Mouse (Mus musculus): ENCODE data around the gene Hoxa7. TPM values are rescaled to one million over a fixed set of nuclear protein-coding genes. Genes with fewer than 3 reads are reported as not detected.

Hoxa7 gene
- total RNA-seq, 4 experiments from 2014 or later, result not detected

DNA sequence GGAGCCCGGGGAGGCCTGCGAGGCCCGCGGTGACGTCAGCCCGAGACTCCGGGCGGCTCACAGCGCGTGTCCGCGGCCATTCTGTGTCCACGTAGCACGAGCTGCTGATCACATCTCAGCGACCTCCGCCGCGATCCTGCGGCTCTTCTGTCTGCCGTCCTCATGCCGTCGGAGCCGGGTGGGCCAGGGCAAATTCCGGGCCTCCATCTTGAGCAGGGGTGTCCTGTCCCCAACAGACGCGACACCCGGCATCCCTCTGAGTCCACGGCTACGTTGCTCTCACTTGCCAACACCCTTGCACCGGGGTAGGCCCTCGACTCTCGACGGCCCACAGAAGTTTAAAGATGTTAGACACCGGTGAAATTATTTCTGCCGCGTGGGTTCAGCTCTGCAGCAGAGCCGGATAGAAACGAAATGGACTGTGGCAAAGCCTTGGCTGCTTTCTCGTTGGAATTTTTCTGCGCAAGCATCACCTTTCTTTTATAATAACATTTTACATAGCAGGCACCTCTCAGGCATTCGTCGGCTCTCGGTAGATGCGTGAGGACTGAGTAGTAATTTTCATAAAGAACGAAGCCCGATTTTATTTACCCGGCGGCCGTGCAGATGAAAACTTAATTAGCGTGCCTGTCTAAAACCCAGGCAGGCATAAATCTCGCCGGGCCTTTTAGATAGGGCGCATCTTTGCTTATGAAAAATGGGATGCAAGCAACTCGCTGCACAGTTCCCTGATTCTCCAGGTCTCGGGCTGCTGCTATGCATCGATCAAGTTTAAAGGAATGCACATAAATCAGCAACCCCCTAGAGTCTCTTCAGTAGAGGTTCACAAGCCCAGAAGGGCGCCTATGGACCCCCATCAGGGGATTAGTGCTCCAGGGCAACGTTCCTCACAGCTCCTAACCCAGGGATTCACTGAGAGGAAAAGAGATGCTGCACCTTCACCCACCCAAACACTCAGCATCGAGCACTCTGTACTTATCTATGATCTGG is 32.2 kb upstream of the Hoxa7 start:
- DNase-seq (ENCODE audit: low spot score in 2 of 2), result no peak

DNA sequence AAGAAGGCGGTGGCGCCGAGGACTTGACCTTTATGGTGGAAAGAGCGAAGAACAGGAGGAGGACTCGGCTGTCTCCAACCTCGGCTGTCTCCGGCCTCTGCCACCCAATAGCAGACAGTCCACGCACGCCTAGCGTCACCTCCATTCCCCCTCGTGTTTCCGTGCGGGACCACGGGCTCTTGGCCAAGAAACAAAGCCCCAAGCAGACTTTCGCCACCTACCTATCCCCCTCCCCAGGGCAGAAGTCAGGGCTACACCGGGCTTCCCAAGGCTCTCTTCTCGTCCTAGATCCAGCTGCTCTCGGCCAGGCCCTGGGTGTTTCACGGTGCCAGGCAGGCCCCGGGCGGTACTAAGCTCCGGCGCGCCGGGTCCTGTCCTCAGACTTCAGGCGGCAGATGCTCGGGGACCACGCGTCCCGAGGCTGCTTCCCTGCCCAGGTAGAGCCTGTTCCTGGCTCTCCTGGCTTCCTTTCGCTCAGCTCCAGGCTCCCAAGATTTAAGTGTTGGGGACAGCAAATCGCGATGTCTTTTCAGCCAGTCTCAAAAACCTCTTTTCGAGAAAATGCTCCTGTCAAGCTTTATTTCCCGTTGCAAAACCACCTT is 31.2 kb upstream of the Hoxa7 start:
- DNase-seq (ENCODE audit: low spot score in 2 of 2), result no peak

DNA sequence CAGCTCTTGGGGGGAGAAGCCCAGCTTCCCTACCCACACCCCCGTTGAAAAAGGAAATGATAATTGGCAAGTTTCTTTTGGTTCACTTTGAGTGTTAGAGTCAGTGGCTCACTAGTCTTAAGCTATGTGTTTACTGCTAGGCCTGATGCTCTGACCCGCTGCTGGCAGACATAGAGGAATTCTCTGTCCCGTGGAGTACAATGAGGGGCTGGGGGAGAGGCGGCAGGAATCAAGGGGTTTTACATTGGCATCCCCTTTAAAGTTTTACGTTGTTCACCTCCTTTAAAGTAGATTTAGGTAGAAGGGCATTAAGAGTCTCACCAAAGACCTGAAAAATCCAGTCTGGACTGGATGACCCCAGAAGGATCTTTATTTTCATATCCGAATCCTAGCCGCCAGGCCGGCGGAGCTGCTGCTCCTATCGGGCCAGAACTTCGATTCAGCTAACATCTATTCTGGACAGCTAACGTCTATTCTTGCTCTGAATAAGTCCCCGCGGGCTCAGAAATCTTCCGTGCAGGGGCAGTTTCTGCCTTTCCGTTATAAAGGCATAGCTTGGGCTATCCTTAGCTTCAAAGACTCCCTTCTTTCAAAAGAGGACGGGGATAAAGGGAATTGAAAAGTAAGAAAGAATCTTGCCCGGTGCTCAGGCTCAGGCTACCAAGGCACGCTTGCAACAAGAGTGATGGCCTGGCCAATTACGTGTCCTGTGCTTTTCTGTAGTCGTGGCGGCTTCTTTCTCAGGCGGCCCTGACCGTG is 30.5 kb upstream of the Hoxa7 start:
- no peak for DNase-seq (ENCODE audit: low spot score in 2 of 2)

DNA sequence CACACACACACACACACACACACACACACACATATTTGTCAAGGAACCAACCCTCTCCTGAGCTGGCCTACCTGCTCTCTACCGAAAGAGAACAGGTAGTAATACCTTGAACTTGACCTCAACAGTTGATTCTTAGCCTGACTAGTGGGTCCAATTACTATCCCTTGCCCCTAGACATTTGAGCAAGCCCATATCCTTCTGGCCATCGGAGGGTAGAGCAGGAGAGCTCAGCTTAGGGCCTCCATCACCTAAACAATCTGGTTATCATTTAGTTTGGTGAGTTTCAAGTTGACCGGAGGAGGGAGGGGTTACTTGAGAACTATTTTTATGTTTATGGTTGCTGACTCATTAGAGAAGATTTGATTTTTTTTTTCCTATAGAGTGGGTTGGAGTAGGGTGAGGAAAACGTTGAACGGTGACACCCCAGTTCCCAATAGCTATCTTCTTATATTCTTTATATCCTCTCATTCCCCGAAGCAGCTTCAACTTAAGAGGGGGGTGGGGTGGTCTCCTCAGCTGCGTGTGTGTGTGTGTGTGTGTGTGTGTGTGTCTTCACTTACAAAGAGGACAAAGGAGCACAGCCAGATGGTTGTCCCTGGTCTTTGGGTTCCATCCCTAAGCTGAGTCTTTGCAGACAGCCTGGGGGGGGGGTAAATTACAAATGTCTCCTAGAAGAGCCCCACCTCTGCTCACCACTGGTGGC is 29.7 kb upstream of the Hoxa7 start:
- DNase-seq (ENCODE audit: low spot score in 2 of 2), result no peak

DNA sequence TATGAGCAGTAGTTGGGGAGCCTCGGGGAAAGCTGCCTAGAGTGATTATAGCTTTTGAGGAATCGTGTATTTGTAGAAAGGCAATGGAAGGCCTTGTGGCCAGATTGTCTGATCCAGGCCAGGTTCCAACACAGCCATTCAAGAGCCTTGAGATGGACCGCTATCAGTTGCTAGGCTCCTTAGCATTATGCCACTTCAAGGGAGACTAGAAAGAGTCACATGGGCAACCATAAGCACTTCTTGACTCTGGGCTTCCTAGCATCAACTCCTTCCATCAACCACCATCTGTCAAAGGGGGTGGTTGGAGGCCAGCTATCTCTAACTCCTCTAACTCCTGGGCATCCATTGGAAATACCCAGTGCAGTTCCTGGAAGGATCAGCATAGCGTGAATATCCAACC is 28.2 kb upstream of the Hoxa7 start:
- no peak for DNase-seq (ENCODE audit: low spot score in 2 of 2)

DNA sequence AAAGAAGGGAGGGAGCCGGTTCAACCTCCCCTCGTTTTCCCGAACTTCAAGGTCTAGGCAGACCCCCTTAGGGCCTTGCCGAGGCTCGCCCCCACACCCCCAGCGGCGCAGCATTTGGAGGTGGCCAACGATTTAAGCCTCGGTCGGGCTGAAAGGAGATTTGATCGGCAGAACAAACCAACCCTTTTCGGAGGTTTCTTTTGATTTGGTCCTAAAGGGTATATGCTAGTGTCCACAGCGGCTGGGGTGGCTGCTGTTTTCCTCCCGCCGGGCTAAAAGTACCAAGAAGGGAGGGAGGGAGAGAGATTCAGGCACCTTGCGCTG is 27.7 kb upstream of the Hoxa7 start:
- DNase-seq (ENCODE audit: low spot score in 2 of 2), result no peak

DNA sequence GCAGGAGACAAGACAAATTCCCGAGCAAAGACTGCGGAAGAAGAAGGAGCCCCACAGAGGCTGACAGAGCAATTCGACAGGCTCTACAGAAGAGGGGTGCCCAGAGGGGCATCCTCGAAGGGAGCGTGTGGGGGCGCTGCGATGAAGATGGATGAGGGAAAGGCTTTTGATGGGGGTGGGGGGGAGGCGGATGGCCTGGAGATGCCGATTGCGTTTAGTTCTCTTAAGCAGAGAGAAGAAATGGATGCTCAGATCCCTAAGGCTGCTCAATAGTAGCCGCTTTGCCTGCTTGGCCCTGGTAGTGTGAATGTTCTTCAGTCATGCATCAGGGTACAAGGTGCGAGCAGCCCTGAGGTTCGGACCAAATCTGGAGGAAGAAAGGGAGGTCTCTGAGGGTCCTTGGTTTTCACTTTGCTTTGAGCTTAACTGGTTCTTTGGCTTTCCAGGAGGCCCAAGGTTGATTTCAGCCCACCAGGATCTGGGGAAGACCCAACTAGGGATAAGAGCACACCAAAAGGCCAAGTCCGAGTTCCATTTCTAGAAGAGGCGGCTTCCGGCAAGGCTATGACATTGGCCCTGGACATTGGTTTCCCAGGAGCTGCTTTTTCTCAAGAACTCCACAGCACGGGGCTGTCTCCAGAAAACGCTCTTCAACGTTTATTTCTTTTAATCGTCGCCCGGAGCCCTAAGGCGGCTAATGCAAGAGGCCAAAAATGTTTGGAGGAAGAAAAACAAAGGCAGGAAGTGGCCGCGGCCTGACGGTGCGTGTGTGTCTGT is 27.2 kb upstream of the Hoxa7 start:
- DNase-seq (ENCODE audit: low spot score in 2 of 2), result no peak

DNA sequence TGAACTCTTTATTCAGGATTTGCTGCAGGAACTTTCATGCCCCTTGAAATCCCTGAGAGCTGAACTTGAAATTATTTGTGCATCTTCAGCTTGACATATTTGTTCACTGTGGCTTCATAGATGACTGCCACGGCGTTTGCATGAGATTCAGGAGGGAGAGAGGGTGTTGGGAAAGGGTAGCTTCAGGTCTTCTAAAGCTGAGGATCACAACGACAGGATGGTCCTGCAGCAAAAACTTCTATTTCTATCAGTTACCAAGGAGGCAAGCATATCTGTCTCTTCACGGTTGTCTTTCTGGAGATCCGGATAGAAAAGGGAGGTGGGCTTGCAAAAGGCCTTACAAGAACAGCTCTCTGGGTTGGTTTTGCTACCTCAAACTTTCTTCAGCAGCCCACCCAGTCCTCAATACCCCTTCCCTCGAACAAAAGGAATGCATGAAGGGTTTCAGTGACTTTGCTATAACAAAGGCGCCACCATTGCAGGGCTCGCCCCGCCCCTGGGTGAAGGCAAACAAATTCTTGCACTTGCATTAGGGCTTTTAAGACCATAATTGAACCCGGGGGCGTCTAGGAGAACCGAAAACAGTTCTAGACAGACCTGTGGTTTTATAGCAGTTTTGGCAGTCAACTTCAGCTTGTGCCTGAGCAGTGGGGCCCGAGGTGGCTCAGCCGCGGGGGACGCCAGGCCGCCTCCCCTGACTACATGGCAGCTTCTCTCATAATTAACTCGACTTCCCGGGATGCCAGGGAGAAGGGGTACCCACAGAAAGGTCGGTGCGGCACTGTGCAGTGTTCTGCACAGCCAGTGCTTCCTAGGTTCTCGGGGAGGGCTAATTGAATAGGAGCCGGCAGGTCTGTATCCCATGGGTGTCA is 26.3 kb upstream of the Hoxa7 start:
- no peak for DNase-seq (ENCODE audit: low spot score in 2 of 2)

DNA sequence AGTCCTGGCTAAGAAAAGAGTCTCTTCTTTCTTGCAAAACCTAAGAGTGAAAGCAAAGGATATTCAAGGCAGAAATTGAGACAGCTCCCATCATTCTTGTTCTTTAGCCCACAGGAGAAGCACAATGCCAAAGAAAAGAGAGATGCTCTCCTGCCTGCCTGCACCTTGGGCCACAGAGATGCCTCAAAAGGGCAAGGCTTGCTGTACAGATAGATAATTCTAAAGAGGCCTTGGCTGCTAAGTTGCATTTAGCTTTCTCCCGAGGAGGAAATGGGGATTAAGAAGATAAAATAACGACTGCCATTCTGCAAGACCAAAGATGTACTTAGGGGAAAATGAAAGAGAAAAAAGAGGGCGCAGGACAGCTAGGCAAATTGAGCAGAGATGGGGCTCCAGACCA is 25.3 kb upstream of the Hoxa7 start:
- no peak for DNase-seq (ENCODE audit: low spot score in 2 of 2)

DNA sequence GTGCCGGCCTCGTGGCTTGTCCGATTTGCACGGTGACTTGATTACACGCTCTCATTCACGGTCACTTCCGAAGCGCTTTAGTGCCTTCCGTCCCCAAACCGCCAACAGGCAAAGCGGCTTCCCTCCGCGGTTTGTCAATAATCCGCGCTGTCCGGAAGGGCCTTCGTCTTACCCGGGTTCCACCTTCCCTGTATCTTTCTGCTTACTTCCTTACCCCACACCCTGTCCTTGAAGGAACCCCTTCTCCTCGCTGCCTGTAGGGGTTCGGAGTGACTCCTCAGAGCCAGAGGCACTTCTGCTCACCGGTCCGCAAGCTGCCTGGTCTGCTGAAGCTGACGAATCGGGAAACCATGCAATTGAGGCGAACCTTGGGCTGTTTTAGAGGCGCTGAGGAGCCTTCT is 24.7 kb upstream of the Hoxa7 start:
- DNase-seq (ENCODE audit: low spot score in 2 of 2), result no peak

DNA sequence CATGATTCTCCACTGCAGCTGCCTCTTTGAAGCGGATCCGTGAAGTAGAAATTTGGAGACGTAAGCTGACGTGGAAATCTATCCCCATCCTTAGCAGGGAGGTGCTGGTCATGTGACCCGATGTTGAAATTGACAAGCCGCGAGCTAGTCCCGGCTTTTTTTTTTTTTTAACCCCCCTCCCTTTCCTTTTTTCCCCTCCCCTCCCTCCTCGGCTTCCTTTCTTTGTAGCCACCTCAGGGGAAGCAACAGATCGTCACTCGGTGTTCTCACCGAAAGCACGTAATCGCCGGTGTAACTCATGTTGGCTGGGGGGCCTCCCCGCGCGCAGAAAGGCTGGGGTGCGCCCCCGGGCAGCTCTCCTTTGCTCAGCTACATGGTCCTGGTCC is 24.1 kb upstream of the Hoxa7 start, which contains the start of gene Hoxa11:
Hoxa11 (minus strand) TSS at position 54 of the 386 bp plus-strand sequence.
- no peak for DNase-seq (ENCODE audit: low spot score in 2 of 2)

DNA sequence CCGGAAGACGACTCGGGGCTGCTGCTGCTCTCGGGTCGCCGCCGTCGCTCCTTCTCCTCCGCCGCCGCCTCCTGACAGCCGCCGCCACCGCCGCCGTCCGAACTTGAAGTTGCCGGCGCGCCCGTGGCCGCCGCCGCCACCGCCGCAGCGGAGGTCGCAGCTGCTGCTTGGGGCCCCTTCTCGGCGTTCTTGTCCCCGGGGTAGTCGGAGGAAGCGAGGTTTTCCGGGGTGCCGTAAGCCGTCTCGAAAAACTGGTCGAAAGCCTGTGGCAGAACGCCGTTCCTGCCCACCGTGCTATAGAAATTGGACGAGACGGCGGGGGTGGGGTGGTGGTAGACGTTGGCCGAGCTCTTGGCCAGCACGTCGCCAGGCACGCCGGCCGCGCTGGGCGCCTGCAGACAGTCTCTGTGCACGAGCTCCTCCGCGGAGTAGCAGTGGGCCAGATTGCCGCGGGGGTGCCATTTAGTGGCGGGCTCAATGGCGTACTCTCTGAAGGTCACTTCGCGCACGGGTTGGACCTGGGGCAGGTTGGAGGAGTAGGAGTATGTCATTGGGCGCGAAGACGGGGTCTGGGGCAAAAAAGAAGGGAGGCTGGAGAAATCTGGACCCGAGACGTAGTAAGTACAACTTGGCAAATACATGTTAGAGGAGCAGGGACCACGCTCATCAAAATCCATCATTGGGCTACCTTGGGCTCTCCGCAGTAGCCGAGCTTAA is 23.5 kb upstream of the Hoxa7 start:
- DNase-seq (ENCODE audit: low spot score in 2 of 2), result no peak

DNA sequence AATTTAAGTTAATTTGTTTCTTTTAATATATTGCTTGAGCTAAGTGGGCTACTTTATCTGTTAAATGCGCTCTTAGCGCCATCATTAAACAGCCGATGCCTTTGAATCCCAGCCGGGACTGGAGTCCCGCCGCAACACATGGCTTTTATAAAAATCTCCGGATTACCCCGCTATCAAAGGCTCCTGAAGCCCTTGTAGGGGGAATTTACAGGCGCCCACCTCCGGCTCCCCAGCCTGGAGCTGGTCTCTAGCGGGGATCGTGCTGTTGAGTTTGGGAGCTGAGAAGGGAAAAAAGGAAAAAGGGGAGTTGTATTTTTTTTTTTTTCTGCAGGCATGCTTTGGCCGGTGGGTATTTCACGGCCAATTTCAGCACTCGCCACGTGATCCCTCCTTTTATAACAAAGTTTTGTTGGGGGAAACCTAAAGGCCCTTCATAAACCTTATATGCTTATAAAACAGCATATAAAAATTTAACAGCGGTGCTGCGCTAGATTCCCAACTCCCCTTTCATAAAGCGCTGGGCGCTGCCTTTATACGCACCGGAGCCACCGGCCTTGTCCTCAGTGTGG is 22.9 kb upstream of the Hoxa7 start:
- no peak for DNase-seq (ENCODE audit: low spot score in 2 of 2)

DNA sequence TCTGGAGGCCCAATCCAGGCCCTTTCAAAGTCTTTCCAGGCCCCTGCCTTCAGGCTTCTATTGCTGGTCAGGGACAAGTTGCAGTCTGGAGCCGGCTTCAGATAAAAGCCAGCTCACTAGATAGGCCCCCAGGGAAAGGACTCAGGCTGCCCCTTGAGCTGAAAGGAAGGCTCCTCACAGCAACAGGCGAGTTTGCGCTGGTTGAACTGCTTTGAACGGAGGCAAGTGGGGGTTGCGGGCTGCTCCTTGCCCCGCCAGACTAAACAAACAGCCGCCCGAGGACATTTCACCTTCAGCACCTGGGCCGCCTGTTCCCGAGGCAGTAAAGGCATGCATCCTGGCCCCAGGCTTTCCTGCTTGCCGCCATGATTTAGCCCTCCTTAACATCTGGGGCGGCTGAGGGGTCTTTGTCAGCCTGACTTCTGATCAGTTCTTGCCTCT is 22.0 kb upstream of the Hoxa7 start:
- no peak for DNase-seq (ENCODE audit: low spot score in 2 of 2)

DNA sequence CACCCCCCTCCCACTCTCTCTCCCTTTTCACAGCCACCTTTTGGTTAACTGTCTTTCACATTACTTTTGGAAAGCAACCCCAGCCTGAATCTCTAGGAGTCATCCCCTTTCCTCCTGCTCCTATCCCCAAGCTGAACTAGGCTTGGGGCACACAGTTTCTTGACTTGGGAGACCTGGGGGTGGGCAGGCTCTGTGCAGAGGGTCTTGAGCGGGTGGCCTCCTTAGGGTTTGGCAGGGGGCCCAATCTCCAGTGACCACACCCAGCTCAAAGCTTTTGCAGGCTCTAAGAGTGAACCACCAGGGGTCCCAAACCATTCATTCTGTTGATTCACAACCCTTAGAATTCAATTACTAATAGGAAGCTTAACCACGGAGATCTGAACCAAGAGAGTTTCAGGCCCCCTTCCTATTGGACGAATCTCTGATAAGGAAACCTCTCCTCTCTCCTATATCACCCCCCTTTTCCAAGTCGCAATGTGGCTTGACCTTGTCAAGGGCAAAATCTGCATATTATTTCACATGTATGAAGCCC is 21.2 kb upstream of the Hoxa7 start:
- no peak for DNase-seq (ENCODE audit: low spot score in 2 of 2)

DNA sequence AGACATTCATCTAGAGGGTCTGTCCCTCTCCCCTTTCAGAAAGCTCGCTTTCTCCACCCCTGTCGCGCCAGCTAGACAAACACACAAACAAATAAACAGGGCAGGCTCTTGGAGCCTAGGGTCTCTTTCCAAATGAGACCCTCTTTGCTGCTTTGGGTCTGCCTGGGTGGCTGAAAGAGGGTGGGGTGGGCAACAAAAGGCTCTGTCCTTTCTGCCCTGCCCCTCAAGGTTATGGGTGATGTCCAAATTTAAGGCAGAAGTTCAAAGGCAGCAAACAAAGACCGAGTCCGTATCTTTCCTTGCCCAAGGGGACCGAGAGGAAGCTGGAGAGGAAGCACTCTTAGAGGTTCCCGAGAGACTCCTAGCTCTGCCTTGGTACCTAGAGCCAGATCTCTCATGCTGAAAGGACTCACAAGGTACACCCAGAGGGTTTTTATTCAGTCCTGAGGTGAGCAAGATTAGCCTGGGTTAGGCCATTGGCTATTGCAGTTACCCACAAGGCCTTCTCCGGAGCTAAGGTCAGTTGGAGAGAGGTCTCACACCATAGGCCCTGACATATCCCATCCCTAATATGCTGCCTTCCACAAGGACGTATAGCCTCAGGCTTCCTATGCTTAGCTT is 19.5 kb upstream of the Hoxa7 start:
- no peak for DNase-seq (ENCODE audit: low spot score in 2 of 2)

DNA sequence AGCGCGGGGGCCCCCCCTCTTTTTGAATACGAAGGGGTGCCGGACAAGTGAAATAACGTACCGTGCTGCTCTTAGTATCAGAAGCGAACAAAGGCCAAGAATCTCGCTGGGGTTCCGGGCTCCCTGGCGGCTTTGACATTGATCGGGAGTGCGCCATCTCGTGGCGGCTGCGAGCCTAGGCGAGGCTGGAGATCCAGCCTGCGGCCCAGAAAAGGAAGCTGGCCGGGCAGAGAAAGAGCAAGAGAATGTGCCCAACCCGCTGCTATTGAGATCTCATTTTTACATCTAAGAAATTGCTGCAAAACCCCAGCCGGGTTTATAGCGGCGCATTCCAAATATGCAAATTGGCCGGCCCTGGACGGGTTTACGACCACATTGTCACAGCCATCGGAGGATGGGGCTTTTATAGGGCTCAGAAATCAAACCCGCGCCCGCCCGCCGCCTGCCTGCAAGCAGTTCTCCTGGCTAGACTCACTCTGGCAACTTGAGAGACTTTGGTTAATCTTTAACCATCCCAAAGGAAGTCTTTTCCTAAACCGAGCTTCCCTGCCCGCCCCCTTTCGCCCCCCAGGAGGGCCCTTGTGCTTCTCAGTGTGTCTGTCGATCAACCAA is 18.8 kb upstream of the Hoxa7 start, which contains the start of gene Hoxa10:
Hoxa10 (minus strand) TSS at position 466 of the 612 bp plus-strand sequence.
- no peak for DNase-seq (ENCODE audit: low spot score in 2 of 2)

All from layer of hippocampus, adult 8-10 months (tissue).